Mouse (Mus musculus) bone marrow macrophage, adult 2 months (primary cell): ENCODE measurements at regions not wholly inside any gene's neighbourhood (a gene's known extent, or its start where the extent isn't known, plus 50 kb on each side); places are given as distances from the start of the nearest gene placed in this dataset.

Source experiments
- CTCF ChIP-seq: IDR thresholded peaks from 2 replicates; pipeline ENCODE4 v1.5.1; 2012; ENCODE audit warnings: low read depth, mild to moderate bottlenecking, low read length, moderate library complexity
- POLR2A ChIP-seq: IDR thresholded peaks from 2 replicates; pipeline ENCODE4 v1.6.1; 2012; ENCODE audit warnings: mild to moderate bottlenecking, low read depth, low read length, borderline replicate concordance

GRCm38 (mm10) chr10:39311501-39311900, 57.2 kb upstream of the Fyn start:
- TF ChIP-seq CTCF (no peak), POLR2A (no peak)
